Mouse (Mus musculus) CH12.LX (cell line): ENCODE data around the gene Anapc15-ps. TPM values are rescaled to one million over a fixed set of nuclear protein-coding genes. Genes with fewer than 3 reads are reported as not detected.

Experiments
- DNase-seq: peaks from one replicate; pipeline ENCODE4 v3.0.0-alpha.2; 2013; ENCODE audit errors: extremely low read depth
- H3K27ac ChIP-seq: 2 replicates; pipeline ENCODE4 v1.5.1; 2012; ENCODE audit warnings: low read depth, mild to moderate bottlenecking, control low read depth, moderate library complexity; ENCODE audit not compliant: insufficient read depth
- H3K27me3 ChIP-seq: replicated peaks from 2 replicates; pipeline ENCODE3; 2012; ENCODE audit warnings: inconsistent platforms
- H3K36me3 ChIP-seq, 2 experiments: replicated peaks in 1 of 2; 2 replicates each; pipeline versions ENCODE3 to v1.6.1; 2012; ENCODE audit warnings: inconsistent platforms in 1 of 2, low read length in 1 of 2, mild to moderate bottlenecking in 1 of 2, mixed read lengths in 1 of 2, moderate library complexity in 1 of 2; ENCODE audit not compliant: control insufficient read depth in 1 of 2, insufficient read depth in 1 of 2
- H3K4me1 ChIP-seq, 2 experiments: 2 replicates each; pipeline ENCODE4 v1.6.1; 2012; ENCODE audit warnings: inconsistent platforms in 1 of 2, moderate library complexity in 1 of 2; ENCODE audit not compliant: insufficient read depth in 2 of 2, control insufficient read depth in 1 of 2
- H3K4me2 ChIP-seq: 2 replicates; pipeline ENCODE4 v1.6.1; 2012; ENCODE audit warnings: low read depth, mild to moderate bottlenecking, control low read depth; ENCODE audit not compliant: poor library complexity, insufficient read depth, severe bottlenecking
- H3K4me3 ChIP-seq, 3 experiments: fragments of 150-350 bp in 1 of 3; sonication (generic) in 1 of 3; replicated peaks in 1 of 3; 2 replicates each; pipeline versions ENCODE3 to v1.5.1; 2011 to 2012; ENCODE audit warnings: low read depth in 2 of 3, low read length in 2 of 3, mild to moderate bottlenecking in 2 of 3, moderate library complexity in 2 of 3, control low read depth in 1 of 3, improper control_type of control experiment in 1 of 3, inconsistent platforms in 1 of 3, mixed read lengths in 1 of 3; ENCODE audit not compliant: poor library complexity in 1 of 3
- H3K79me2 ChIP-seq: replicated peaks from 2 replicates; pipeline ENCODE4 v1.6.1; 2012; ENCODE audit warnings: mild to moderate bottlenecking, moderate library complexity; ENCODE audit not compliant: control insufficient read depth, poor library complexity, insufficient read depth, severe bottlenecking; ENCODE audit errors: extremely low read depth
- H3K9ac ChIP-seq: 2 replicates; pipeline ENCODE4 v1.6.1; 2012; ENCODE audit warnings: low read depth, mild to moderate bottlenecking, control low read depth, moderate library complexity; ENCODE audit not compliant: insufficient read depth
- H3K9me3 ChIP-seq: replicated peaks from 2 replicates; pipeline ENCODE3; 2012; ENCODE audit warnings: low read length, inconsistent platforms, mixed read lengths
- BHLHE40 ChIP-seq: IDR thresholded peaks from 2 replicates; pipeline ENCODE4 v1.6.1; 2011; ENCODE audit warnings: mild to moderate bottlenecking, low read depth, low read length, improper control_type of control experiment
- E2F4 ChIP-seq: IDR thresholded peaks from 2 replicates; pipeline ENCODE4 v1.6.1; 2011; ENCODE audit warnings: low read depth, low read length, improper control_type of control experiment; ENCODE audit not compliant: insufficient replicate concordance
- GABPA ChIP-seq: IDR thresholded peaks from 2 replicates; pipeline ENCODE4 v1.6.1; 2012; ENCODE audit warnings: low read depth, low read length, improper control_type of control experiment, inconsistent platforms; ENCODE audit not compliant: insufficient replicate concordance
- JUN ChIP-seq: IDR thresholded peaks from 2 replicates; pipeline ENCODE4 v1.6.1; 2011; ENCODE audit warnings: low read depth, mild to moderate bottlenecking, low read length, improper control_type of control experiment, moderate library complexity; ENCODE audit not compliant: insufficient read depth
- KAT2A ChIP-seq: IDR thresholded peaks from 2 replicates; pipeline ENCODE4 v1.6.1; 2012; ENCODE audit warnings: low read length, improper control_type of control experiment, inconsistent platforms; ENCODE audit not compliant: insufficient replicate concordance
- MAFK ChIP-seq: IDR thresholded peaks from 2 replicates; pipeline ENCODE4 v1.6.1; 2011; ENCODE audit warnings: low read length, improper control_type of control experiment; ENCODE audit not compliant: insufficient replicate concordance
- MAZ ChIP-seq: IDR thresholded peaks from 2 replicates; pipeline ENCODE4 v1.6.1; 2012; ENCODE audit warnings: low read depth, mild to moderate bottlenecking, inconsistent platforms, low read length, improper control_type of control experiment, moderate library complexity
- MXI1 ChIP-seq: IDR thresholded peaks from 2 replicates; pipeline ENCODE4 v1.6.1; 2011; ENCODE audit warnings: mild to moderate bottlenecking, low read depth, low read length, improper control_type of control experiment
- MYC ChIP-seq: IDR thresholded peaks from 2 replicates; pipeline ENCODE4 v1.6.1; 2011; ENCODE audit warnings: low read depth, mild to moderate bottlenecking, improper control_type of control experiment, low read length
- PAX5 ChIP-seq: IDR thresholded peaks from 2 replicates; pipeline ENCODE4 v1.6.1; 2012; ENCODE audit warnings: low read length, inconsistent platforms, mixed read lengths
- POLR2A ChIP-seq: IDR thresholded peaks from 2 replicates; pipeline ENCODE4 v1.6.1; 2011; ENCODE audit warnings: low read depth, mild to moderate bottlenecking, improper control_type of control experiment, low read length
- POLR2AphosphoS2 ChIP-seq: IDR thresholded peaks from 2 replicates; pipeline ENCODE4 v1.6.1; 2011; ENCODE audit warnings: low read depth, low read length, improper control_type of control experiment
- SIN3A ChIP-seq: IDR thresholded peaks from 2 replicates; pipeline ENCODE4 v1.6.1; 2012; ENCODE audit warnings: low read length, improper control_type of control experiment, inconsistent platforms
- SMC3 ChIP-seq: IDR thresholded peaks from 2 replicates; pipeline ENCODE4 v1.6.1; 2011; ENCODE audit warnings: low read depth, low read length, improper control_type of control experiment
- TBP ChIP-seq: conservative IDR thresholded peaks from 2 replicates; pipeline ENCODE4 v1.6.1; 2011; ENCODE audit warnings: low read depth, low read length, improper control_type of control experiment
- TCF12 ChIP-seq: IDR thresholded peaks from 2 replicates; pipeline ENCODE4 v1.6.1; 2014; ENCODE audit warnings: low read depth, mild to moderate bottlenecking, inconsistent platforms, low read length, improper control_type of control experiment
- USF2 ChIP-seq: conservative IDR thresholded peaks from 2 replicates; pipeline ENCODE4 v1.6.1; 2011; ENCODE audit warnings: low read depth, low read length, improper control_type of control experiment
- ZC3H11A ChIP-seq: IDR thresholded peaks from 2 replicates; pipeline ENCODE4 v1.6.1; 2012; ENCODE audit warnings: low read depth, mild to moderate bottlenecking, inconsistent platforms, low read length, improper control_type of control experiment
- ZKSCAN1 ChIP-seq: IDR thresholded peaks from 2 replicates; pipeline ENCODE4 v1.6.1; 2012; ENCODE audit warnings: low read depth, inconsistent platforms, low read length, improper control_type of control experiment, borderline replicate concordance
- ZNF384 ChIP-seq: IDR thresholded peaks from 2 replicates; pipeline ENCODE4 v1.6.1; 2012; ENCODE audit warnings: low read depth, low read length, improper control_type of control experiment, inconsistent platforms
- dilution Hi-C: fragments of 300-500 bp; cut with MboI; formaldehyde crosslinking; loops from 2 replicates; pipeline ENCODE4 v1.14.3; 2020; ENCODE audit warnings: low sequenced_read_pairs; ENCODE audit not compliant: extremely low pct_unique_long_range_greater_than_20kb, extremely low pct_ligation_motif_present
- in situ Hi-C: fragments of 300-500 bp; cut with MboI; formaldehyde crosslinking; loops from 3 replicates; pipeline ENCODE4 v1.14.3; 2019; ENCODE audit warnings: low sequenced_read_pairs, low pct_ligation_motif_present, low pct_unique_long_range_greater_than_20kb, mixed read lengths
- polyA plus RNA-seq: library from polyadenylated mRNA; unstranded; fragments of >175 nt; gene quantifications from 2 replicates; pipeline ENCODE4 v1.2.1, GENCODE M21; 2012; ENCODE audit warnings: low read depth; ENCODE audit not compliant: insufficient read length
- total RNA-seq, 2 experiments: library from RNA; depleted of rRNA; stranded (reverse); fragments of 300-350 nt in 1 of 2; fragments of >200 nt in 1 of 2; gene quantifications; 2 replicates each; pipeline ENCODE4 v1.2.3; 2012 to 2014

Gene Anapc15-ps
- total and polyA plus RNA-seq, 3 experiments, result 2.8 TPM; not detected in 2

GRCm38 (mm10) chr10:95696253-95696641 is 23.0 kb upstream of the Anapc15-ps start:
- Histone ChIP-seq H3K27ac (no peak overlapping the region), H3K4me3 (no peak overlapping the region), H3K27me3 (no peaks in the 10 kb centered on the region), H3K36me3 (no peaks in the 10 kb centered on the region), H3K4me1 (0 out of 4 replicates have a peak, but pooled peaks cover 0 to 2% of the 10 kb centered on the region in 2 experiments), H3K79me2 (no peaks in the 10 kb centered on the region), H3K9me3 (no peaks in the 10 kb centered on the region), H3K4me2 (no peak overlapping the region), H3K9ac (no peak overlapping the region)
- in situ Hi-C loops (no loop called here), dilution Hi-C loops (no loop called here)
- DNase-seq, result no peak
- TF ChIP-seq TBP, result no peak
- TF ChIP-seq SMC3, result no peak
- TF ChIP-seq GABPA, result no peak
- no peak for TF ChIP-seq BHLHE40
- no peak for TF ChIP-seq PAX5
- no peak for TF ChIP-seq MYC
- no peak for TF ChIP-seq ZKSCAN1
- TF ChIP-seq E2F4, result no peak
- TF ChIP-seq ZC3H11A, result no peak
- no peak for TF ChIP-seq MAZ
- TF ChIP-seq POLR2AphosphoS2, result no peak
- TF ChIP-seq ZNF384, result no peak
- TF ChIP-seq MXI1, result no peak
- no peak for TF ChIP-seq MAFK

- Histone ChIP-seq H3K4me2 (no peak overlapping the region), H3K36me3 (no peaks in the 10 kb centered on the region), H3K9ac (no peak overlapping the region), H3K27ac (no peak overlapping the region), H3K4me3 (no peak overlapping the region), H3K4me1 (0 out of 4 replicates have a peak, but pooled peaks cover 0 to 2% of the 10 kb centered on the region in 2 experiments), H3K79me2 (no peaks in the 10 kb centered on the region), H3K27me3 (no peaks in the 10 kb centered on the region), H3K9me3 (no peaks in the 10 kb centered on the region)
- TF ChIP-seq JUN (no peak), TCF12 (no peak), USF2 (no peak), ZNF384 (no peak), KAT2A (no peak), SIN3A (no peak), TBP (no peak), POLR2A (no peak), MYC (no peak), POLR2AphosphoS2 (no peak)
- dilution Hi-C loops (no loop called here), in situ Hi-C loops (no loop called here)
- DNase-seq, result no peak
Measured at GRCm38 (mm10) chr10:95695603-95696252, 22.5 kb upstream of the Anapc15-ps start.
